Mouse (Mus musculus) CH12.LX (cell line): ENCODE data around the gene Cx3cl1. TPM values are rescaled to one million over a fixed set of nuclear protein-coding genes. Genes with fewer than 3 reads are reported as not detected.

Experiments
- DNase-seq: peaks from one replicate; pipeline ENCODE4 v3.0.0-alpha.2; 2013; ENCODE audit errors: extremely low read depth
- H3K27ac ChIP-seq: 2 replicates; pipeline ENCODE4 v1.5.1; 2012; ENCODE audit warnings: low read depth, mild to moderate bottlenecking, control low read depth, moderate library complexity; ENCODE audit not compliant: insufficient read depth
- H3K27me3 ChIP-seq: replicated peaks from 2 replicates; pipeline ENCODE3; 2012; ENCODE audit warnings: inconsistent platforms
- H3K36me3 ChIP-seq, 2 experiments: replicated peaks in 1 of 2; 2 replicates each; pipeline versions ENCODE3 to v1.6.1; 2012; ENCODE audit warnings: inconsistent platforms in 1 of 2, low read length in 1 of 2, mild to moderate bottlenecking in 1 of 2, mixed read lengths in 1 of 2, moderate library complexity in 1 of 2; ENCODE audit not compliant: control insufficient read depth in 1 of 2, insufficient read depth in 1 of 2
- H3K4me1 ChIP-seq, 2 experiments: 2 replicates each; pipeline ENCODE4 v1.6.1; 2012; ENCODE audit warnings: inconsistent platforms in 1 of 2, moderate library complexity in 1 of 2; ENCODE audit not compliant: insufficient read depth in 2 of 2, control insufficient read depth in 1 of 2
- H3K4me2 ChIP-seq: 2 replicates; pipeline ENCODE4 v1.6.1; 2012; ENCODE audit warnings: low read depth, mild to moderate bottlenecking, control low read depth; ENCODE audit not compliant: poor library complexity, insufficient read depth, severe bottlenecking
- H3K4me3 ChIP-seq, 3 experiments: fragments of 150-350 bp in 1 of 3; sonication (generic) in 1 of 3; replicated peaks in 1 of 3; 2 replicates each; pipeline versions ENCODE3 to v1.5.1; 2011 to 2012; ENCODE audit warnings: low read depth in 2 of 3, low read length in 2 of 3, mild to moderate bottlenecking in 2 of 3, moderate library complexity in 2 of 3, control low read depth in 1 of 3, improper control_type of control experiment in 1 of 3, inconsistent platforms in 1 of 3, mixed read lengths in 1 of 3; ENCODE audit not compliant: poor library complexity in 1 of 3
- H3K79me2 ChIP-seq: replicated peaks from 2 replicates; pipeline ENCODE4 v1.6.1; 2012; ENCODE audit warnings: mild to moderate bottlenecking, moderate library complexity; ENCODE audit not compliant: control insufficient read depth, poor library complexity, insufficient read depth, severe bottlenecking; ENCODE audit errors: extremely low read depth
- H3K9ac ChIP-seq: 2 replicates; pipeline ENCODE4 v1.6.1; 2012; ENCODE audit warnings: low read depth, mild to moderate bottlenecking, control low read depth, moderate library complexity; ENCODE audit not compliant: insufficient read depth
- H3K9me3 ChIP-seq: replicated peaks from 2 replicates; pipeline ENCODE3; 2012; ENCODE audit warnings: low read length, inconsistent platforms, mixed read lengths
- BHLHE40 ChIP-seq: IDR thresholded peaks from 2 replicates; pipeline ENCODE4 v1.6.1; 2011; ENCODE audit warnings: mild to moderate bottlenecking, low read depth, low read length, improper control_type of control experiment
- EP300 ChIP-seq: IDR thresholded peaks from 2 replicates; pipeline ENCODE4 v1.6.1; 2011; ENCODE audit warnings: low read length, improper control_type of control experiment
- ETS1 ChIP-seq: conservative IDR thresholded peaks from 2 replicates; pipeline ENCODE4 v1.6.1; 2012; ENCODE audit warnings: low read depth, mild to moderate bottlenecking, inconsistent platforms, low read length, improper control_type of control experiment, moderate library complexity
- GABPA ChIP-seq: IDR thresholded peaks from 2 replicates; pipeline ENCODE4 v1.6.1; 2012; ENCODE audit warnings: low read depth, low read length, improper control_type of control experiment, inconsistent platforms; ENCODE audit not compliant: insufficient replicate concordance
- HCFC1 ChIP-seq: IDR thresholded peaks from 2 replicates; pipeline ENCODE4 v1.6.1; 2012; ENCODE audit warnings: low read depth, mild to moderate bottlenecking, inconsistent platforms, low read length, improper control_type of control experiment
- JUND ChIP-seq: conservative IDR thresholded peaks from 2 replicates; pipeline ENCODE4 v1.6.1; 2011; ENCODE audit warnings: low read depth, low read length, improper control_type of control experiment
- KAT2A ChIP-seq: IDR thresholded peaks from 2 replicates; pipeline ENCODE4 v1.6.1; 2012; ENCODE audit warnings: low read length, improper control_type of control experiment, inconsistent platforms; ENCODE audit not compliant: insufficient replicate concordance
- MAX ChIP-seq: IDR thresholded peaks from 2 replicates; pipeline ENCODE4 v1.6.1; 2011; ENCODE audit warnings: low read length, improper control_type of control experiment
- MAZ ChIP-seq: IDR thresholded peaks from 2 replicates; pipeline ENCODE4 v1.6.1; 2012; ENCODE audit warnings: low read depth, mild to moderate bottlenecking, inconsistent platforms, low read length, improper control_type of control experiment, moderate library complexity
- MYC ChIP-seq: IDR thresholded peaks from 2 replicates; pipeline ENCODE4 v1.6.1; 2011; ENCODE audit warnings: low read depth, mild to moderate bottlenecking, improper control_type of control experiment, low read length
- NELFE ChIP-seq: IDR thresholded peaks from 2 replicates; pipeline ENCODE4 v1.6.1; 2011; ENCODE audit warnings: low read depth, low read length, improper control_type of control experiment
- NRF1 ChIP-seq: IDR thresholded peaks from 2 replicates; pipeline ENCODE4 v1.6.1; 2014; ENCODE audit warnings: low read depth, mild to moderate bottlenecking, inconsistent platforms, low read length, improper control_type of control experiment, moderate library complexity
- PAX5 ChIP-seq: IDR thresholded peaks from 2 replicates; pipeline ENCODE4 v1.6.1; 2012; ENCODE audit warnings: low read length, inconsistent platforms, mixed read lengths
- POLR2A ChIP-seq: IDR thresholded peaks from 2 replicates; pipeline ENCODE4 v1.6.1; 2011; ENCODE audit warnings: low read depth, mild to moderate bottlenecking, improper control_type of control experiment, low read length
- RAD21 ChIP-seq: IDR thresholded peaks from 2 replicates; pipeline ENCODE4 v1.6.1; 2011; ENCODE audit warnings: low read depth, mild to moderate bottlenecking, low read length, improper control_type of control experiment, moderate library complexity
- SIN3A ChIP-seq: IDR thresholded peaks from 2 replicates; pipeline ENCODE4 v1.6.1; 2012; ENCODE audit warnings: low read length, improper control_type of control experiment, inconsistent platforms
- SMC3 ChIP-seq: IDR thresholded peaks from 2 replicates; pipeline ENCODE4 v1.6.1; 2011; ENCODE audit warnings: low read depth, low read length, improper control_type of control experiment
- UBTF ChIP-seq: IDR thresholded peaks from 2 replicates; pipeline ENCODE4 v1.6.1; 2012; ENCODE audit warnings: low read depth, mild to moderate bottlenecking, inconsistent platforms, low read length, improper control_type of control experiment, moderate library complexity
- USF1 ChIP-seq: IDR thresholded peaks from 2 replicates; pipeline ENCODE4 v1.6.1; 2014; ENCODE audit warnings: low read depth, mild to moderate bottlenecking, inconsistent platforms, low read length, improper control_type of control experiment
- ZC3H11A ChIP-seq: IDR thresholded peaks from 2 replicates; pipeline ENCODE4 v1.6.1; 2012; ENCODE audit warnings: low read depth, mild to moderate bottlenecking, inconsistent platforms, low read length, improper control_type of control experiment
- ZKSCAN1 ChIP-seq: IDR thresholded peaks from 2 replicates; pipeline ENCODE4 v1.6.1; 2012; ENCODE audit warnings: low read depth, inconsistent platforms, low read length, improper control_type of control experiment, borderline replicate concordance
- dilution Hi-C: fragments of 300-500 bp; cut with MboI; formaldehyde crosslinking; loops from 2 replicates; pipeline ENCODE4 v1.14.3; 2020; ENCODE audit warnings: low sequenced_read_pairs; ENCODE audit not compliant: extremely low pct_unique_long_range_greater_than_20kb, extremely low pct_ligation_motif_present
- in situ Hi-C: fragments of 300-500 bp; cut with MboI; formaldehyde crosslinking; loops from 3 replicates; pipeline ENCODE4 v1.14.3; 2019; ENCODE audit warnings: low sequenced_read_pairs, low pct_ligation_motif_present, low pct_unique_long_range_greater_than_20kb, mixed read lengths
- polyA plus RNA-seq: library from polyadenylated mRNA; unstranded; fragments of >175 nt; gene quantifications from 2 replicates; pipeline ENCODE4 v1.2.1, GENCODE M21; 2012; ENCODE audit warnings: low read depth; ENCODE audit not compliant: insufficient read length
- total RNA-seq, 2 experiments: library from RNA; depleted of rRNA; stranded (reverse); fragments of 300-350 nt in 1 of 2; fragments of >200 nt in 1 of 2; gene quantifications; 2 replicates each; pipeline ENCODE4 v1.2.3; 2012 to 2014

Gene Cx3cl1
- total and polyA plus RNA-seq, 3 experiments = 0.19 to 4.2 (median 3.7) TPM

DNA sequence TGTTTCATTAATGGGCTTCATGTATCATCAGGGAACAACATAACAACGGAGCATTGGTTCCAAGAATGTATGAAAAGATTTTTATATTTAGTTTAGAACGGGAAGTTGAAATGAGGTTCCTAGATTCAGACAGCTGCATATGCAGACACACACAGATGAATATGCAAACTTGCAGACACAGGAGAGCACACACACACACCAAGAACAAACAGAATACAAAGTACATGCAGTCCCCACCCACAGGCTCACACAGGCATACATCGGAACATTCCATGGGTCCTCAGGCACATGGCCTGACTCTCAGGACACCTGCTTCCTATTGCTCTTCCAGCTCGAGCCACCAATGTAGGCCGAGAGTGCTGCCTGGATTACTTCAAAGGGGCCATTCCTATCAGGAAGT is 39.0 kb downstream of the Cx3cl1 start:
- Histone ChIP-seq H3K79me2 (no peaks in the 10 kb centered on the region), H3K4me3 (peak overlapping the region in 1 of 3 experiments; percentile 6), H3K4me1 (peaks cover 38 to 69% of the 10 kb centered on the region in 2 experiments), H3K27me3 (no peaks in the 10 kb centered on the region), H3K36me3 (no peaks in the 10 kb centered on the region), H3K27ac (no peak overlapping the region), H3K9ac (no peak overlapping the region), H3K4me2 (no peak overlapping the region), H3K9me3 (no peaks in the 10 kb centered on the region)
- TF ChIP-seq MYC (no peak), NRF1 (no peak), ETS1 (0 out of 2 replicates have a peak, but pooled peaks have one; percentile 21), MAX (peak; percentile 25; the same call in 1 of the 2 replicates), EP300 (no peak), BHLHE40 (0 out of 2 replicates have a peak, but pooled peaks have one; percentile 13), NELFE (no peak), RAD21 (no peak)
- DNase-seq = peak; percentile 34
- in situ Hi-C loops (no loop called here), dilution Hi-C loops (no loop called here)

DNA sequence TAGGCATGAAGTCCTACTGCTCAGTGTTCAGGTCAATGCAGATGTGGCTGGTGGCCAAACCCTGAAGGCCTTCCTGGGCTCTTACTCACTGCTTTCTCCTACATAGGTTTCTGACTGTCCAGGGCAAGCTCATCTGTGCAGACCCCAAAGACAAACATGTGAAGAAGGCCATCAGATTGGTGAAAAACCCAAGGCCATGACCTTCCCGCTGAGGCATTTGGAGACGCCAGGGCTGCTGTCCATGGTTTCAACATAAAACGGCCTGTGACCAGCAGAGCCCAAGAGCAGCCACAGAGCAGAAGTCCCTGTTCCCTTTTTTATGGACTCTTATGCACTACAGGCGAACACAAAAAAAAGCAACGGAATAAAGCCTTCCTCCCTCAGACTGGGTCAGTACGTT is 39.8 kb downstream of the Cx3cl1 start:
- Histone ChIP-seq H3K4me1 (peaks cover 38 to 65% of the 10 kb centered on the region in 2 experiments), H3K36me3 (no peaks in the 10 kb centered on the region), H3K9me3 (no peaks in the 10 kb centered on the region), H3K4me3 (peak overlapping the region in 1 of 3 experiments; percentile 6), H3K9ac (no peak overlapping the region), H3K27ac (0 out of 2 replicates have a peak overlapping the region, but pooled peaks have one; percentile 4), H3K79me2 (no peaks in the 10 kb centered on the region), H3K27me3 (no peaks in the 10 kb centered on the region)
- DNase-seq = no peak
- in situ Hi-C loops (no loop called here), dilution Hi-C loops (no loop called here)
- no peak for TF ChIP-seq POLR2A
- TF ChIP-seq ZKSCAN1 = no peak
- no peak for TF ChIP-seq GABPA
- TF ChIP-seq PAX5 = no peak
- no peak for TF ChIP-seq SMC3
- no peak for TF ChIP-seq HCFC1
- TF ChIP-seq KAT2A = no peak
- TF ChIP-seq ZC3H11A = no peak
- TF ChIP-seq USF1 = no peak
- TF ChIP-seq SIN3A = no peak
- no peak for TF ChIP-seq ETS1
- no peak for TF ChIP-seq UBTF
- TF ChIP-seq JUND = no peak
- no peak for TF ChIP-seq NELFE
- TF ChIP-seq MAZ = no peak
- TF ChIP-seq, all 38 proteins: peak for 0
- no peak overlapping the region; the same call in 1 of the 2 replicates for H3K4me2 ChIP-seq
